Mouse (Mus musculus): Measurements from ENCODE around the gene Slc15a3. TPM values are rescaled to one million over a fixed set of nuclear protein-coding genes. Genes with fewer than 3 reads are reported as not detected.

The Slc15a3 gene
- total RNA-seq, 1 experiment, result 2.2 TPM

GRCm38 (mm10) chr19:10842914-10843313 lies 3.4 kb downstream of the Slc15a3 start:
- Histone ChIP-seq H3K9me3 (ENCODE audit: control insufficient read depth, insufficient read depth, low read depth, low read length) (no peaks in the 10 kb centered on the region), H3K36me3 (ENCODE audit: control insufficient read depth, insufficient read depth, low read length, poor library complexity, severe bottlenecking) (no peaks in the 10 kb centered on the region), H3K27ac (ENCODE audit: insufficient read depth, low read depth, low read length, poor library complexity, severe bottlenecking) (no peak overlapping the region), H3K4me3 (ENCODE audit: insufficient read depth in 1 of 2, low read depth in 1 of 2, low read length in 2 of 2, poor library complexity in 1 of 2, severe bottlenecking in 1 of 2) (no peak overlapping the region; a peak in 1 of 4 replicates), H3K9ac (ENCODE audit: insufficient read depth, low read depth, low read length, poor library complexity, severe bottlenecking) (no peak overlapping the region), H3K4me1 (ENCODE audit: control insufficient read depth in 2 of 2, insufficient read depth in 2 of 2, low read length in 2 of 2, poor library complexity in 1 of 2) (no peaks in the 10 kb centered on the region; a peak in 1 of 4 replicates)
- in situ Hi-C loops (cut with MboI; ENCODE audit: low sequenced_read_pairs in 2 of 2, unreplicated experiment in 2 of 2), result no loop called here
- no peak for DNase-seq (ENCODE audit: low read depth, low spot score)
- TF ChIP-seq ZNF384 (IDR thresholded peaks at IDR 0.05; ENCODE audit: low read depth, low read length) (no peak), HCFC1 (IDR thresholded peaks at IDR 0.05; ENCODE audit: borderline replicate concordance, insufficient read depth, low read length) (no peak), MAFK (IDR thresholded peaks at IDR 0.05; ENCODE audit: insufficient read depth, low read depth, low read length) (no peak), ZC3H11A (IDR thresholded peaks at IDR 0.05; ENCODE audit: borderline replicate concordance, low read depth, low read length) (no peak), CHD2 (IDR thresholded peaks at IDR 0.05; ENCODE audit: low read depth, low read length) (no peak)

- no peak overlapping the region for H3K9ac ChIP-seq (ENCODE audit: insufficient read depth, low read depth, low read length, poor library complexity, severe bottlenecking)
- in situ Hi-C loops (cut with MboI; ENCODE audit: low sequenced_read_pairs in 2 of 2, unreplicated experiment in 2 of 2), result no loop called here
- no peaks in the 10 kb centered on the region for H3K36me3 ChIP-seq (ENCODE audit: control insufficient read depth, insufficient read depth, low read length, poor library complexity, severe bottlenecking)
- no peak overlapping the region for H3K4me3 ChIP-seq (ENCODE audit: insufficient read depth in 1 of 2, low read depth in 1 of 2, low read length in 2 of 2, poor library complexity in 1 of 2, severe bottlenecking in 1 of 2)
- TF ChIP-seq ZNF384 (IDR thresholded peaks at IDR 0.05; ENCODE audit: low read depth, low read length), result no peak
- no peak for TF ChIP-seq ZC3H11A (IDR thresholded peaks at IDR 0.05; ENCODE audit: borderline replicate concordance, low read depth, low read length)
- no peak for TF ChIP-seq HCFC1 (IDR thresholded peaks at IDR 0.05; ENCODE audit: borderline replicate concordance, insufficient read depth, low read length)
- no peak for TF ChIP-seq CHD2 (IDR thresholded peaks at IDR 0.05; ENCODE audit: low read depth, low read length)
- TF ChIP-seq MAFK (IDR thresholded peaks at IDR 0.05; ENCODE audit: insufficient read depth, low read depth, low read length), result no peak
- no peak for DNase-seq (ENCODE audit: low read depth, low spot score)
- H3K4me1 ChIP-seq (ENCODE audit: control insufficient read depth in 2 of 2, insufficient read depth in 2 of 2, low read length in 2 of 2, poor library complexity in 1 of 2), result no peaks in the 10 kb centered on the region; a peak in 1 of 4 replicates
- no peak overlapping the region for H3K27ac ChIP-seq (ENCODE audit: insufficient read depth, low read depth, low read length, poor library complexity, severe bottlenecking)
- H3K9me3 ChIP-seq (ENCODE audit: control insufficient read depth, insufficient read depth, low read depth, low read length), result no peaks in the 10 kb centered on the region
These were observed 4.7 kb downstream of the Slc15a3 start for GRCm38 (mm10) chr19:10844206-10844605.

DNA sequence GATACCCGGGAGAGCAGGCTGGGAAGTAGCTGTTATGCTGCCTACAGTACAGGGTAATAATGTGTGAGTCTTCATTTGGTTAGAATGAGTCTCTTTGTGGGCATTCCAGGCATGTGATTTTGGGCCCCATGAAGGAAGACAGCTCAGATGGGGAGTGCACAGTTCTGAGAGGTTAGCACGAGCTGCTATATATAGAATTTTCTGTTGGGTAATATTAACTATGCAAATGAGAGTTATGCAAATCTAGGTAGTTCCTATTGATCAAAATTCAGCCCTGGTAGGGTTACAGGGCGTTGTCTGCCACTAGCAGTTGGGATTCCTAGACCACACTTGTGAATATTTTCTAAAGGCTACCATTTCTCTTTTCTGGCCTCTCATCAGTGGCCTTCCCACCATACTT lies 5.9 kb downstream of the Slc15a3 start:
- Histone ChIP-seq H3K9me3 (ENCODE audit: control insufficient read depth, insufficient read depth, low read depth, low read length) (no peaks in the 10 kb centered on the region), H3K9ac (ENCODE audit: insufficient read depth, low read depth, low read length, poor library complexity, severe bottlenecking) (no peak overlapping the region), H3K36me3 (ENCODE audit: control insufficient read depth, insufficient read depth, low read length, poor library complexity, severe bottlenecking) (no peaks in the 10 kb centered on the region), H3K4me1 (ENCODE audit: control insufficient read depth in 2 of 2, insufficient read depth in 2 of 2, low read length in 2 of 2, poor library complexity in 1 of 2) (no peaks in the 10 kb centered on the region; a peak in 1 of 4 replicates), H3K27ac (ENCODE audit: insufficient read depth, low read depth, low read length, poor library complexity, severe bottlenecking) (no peak overlapping the region), H3K4me3 (ENCODE audit: insufficient read depth in 1 of 2, low read depth in 1 of 2, low read length in 2 of 2, poor library complexity in 1 of 2, severe bottlenecking in 1 of 2) (no peak overlapping the region)
- in situ Hi-C loops (cut with MboI; ENCODE audit: low sequenced_read_pairs in 2 of 2, unreplicated experiment in 2 of 2), result no loop called here
- no peak for DNase-seq (ENCODE audit: low read depth, low spot score)
- TF ChIP-seq ZC3H11A (IDR thresholded peaks at IDR 0.05; ENCODE audit: borderline replicate concordance, low read depth, low read length) (no peak), HCFC1 (IDR thresholded peaks at IDR 0.05; ENCODE audit: borderline replicate concordance, insufficient read depth, low read length) (no peak), ZNF384 (IDR thresholded peaks at IDR 0.05; ENCODE audit: low read depth, low read length) (no peak), CHD2 (IDR thresholded peaks at IDR 0.05; ENCODE audit: low read depth, low read length) (no peak), MAFK (IDR thresholded peaks at IDR 0.05; ENCODE audit: insufficient read depth, low read depth, low read length) (no peak)

- no peaks in the 10 kb centered on the region for H3K9me3 ChIP-seq (ENCODE audit: control insufficient read depth, insufficient read depth, low read depth, low read length)
- no peaks in the 10 kb centered on the region for H3K36me3 ChIP-seq (ENCODE audit: control insufficient read depth, insufficient read depth, low read length, poor library complexity, severe bottlenecking)
- no peak overlapping the region for H3K27ac ChIP-seq (ENCODE audit: insufficient read depth, low read depth, low read length, poor library complexity, severe bottlenecking)
- no peaks in the 10 kb centered on the region; a peak in 1 of 4 replicates for H3K4me1 ChIP-seq (ENCODE audit: control insufficient read depth in 2 of 2, insufficient read depth in 2 of 2, low read length in 2 of 2, poor library complexity in 1 of 2)
- in situ Hi-C loops (cut with MboI; ENCODE audit: low sequenced_read_pairs in 2 of 2, unreplicated experiment in 2 of 2), result no loop called here
- DNase-seq (ENCODE audit: low read depth, low spot score), result no peak
- no peak overlapping the region for H3K4me3 ChIP-seq (ENCODE audit: insufficient read depth in 1 of 2, low read depth in 1 of 2, low read length in 2 of 2, poor library complexity in 1 of 2, severe bottlenecking in 1 of 2)
- H3K9ac ChIP-seq (ENCODE audit: insufficient read depth, low read depth, low read length, poor library complexity, severe bottlenecking), result no peak overlapping the region
- TF ChIP-seq HCFC1 (IDR thresholded peaks at IDR 0.05; ENCODE audit: borderline replicate concordance, insufficient read depth, low read length), result no peak
- no peak for TF ChIP-seq MAFK (IDR thresholded peaks at IDR 0.05; ENCODE audit: insufficient read depth, low read depth, low read length)
- TF ChIP-seq ZC3H11A (IDR thresholded peaks at IDR 0.05; ENCODE audit: borderline replicate concordance, low read depth, low read length), result no peak
- no peak for TF ChIP-seq ZNF384 (IDR thresholded peaks at IDR 0.05; ENCODE audit: low read depth, low read length)
- no peak for TF ChIP-seq CHD2 (IDR thresholded peaks at IDR 0.05; ENCODE audit: low read depth, low read length)
These were observed 6.6 kb downstream of the Slc15a3 start for GRCm38 (mm10) chr19:10846150-10846549.
